Mouse (Mus musculus): ENCODE measurements around the gene Ache. TPM values are rescaled to one million over a fixed set of nuclear protein-coding genes. Genes with fewer than 3 reads are reported as not detected.

Ache gene
- polyA plus RNA-seq, 1 experiment from 2014 or later = 18.3 TPM

- Histone ChIP-seq H3K4me2 (replicated peaks) (peak overlapping the region; percentile 77), H3K27me3 (no peaks in the 10 kb centered on the region), H3K27ac (peak overlapping the region; percentile 29), H3K4me3 (peak overlapping the region; percentile 46), H3K9me3 (no peaks in the 10 kb centered on the region), H3K9ac (peak overlapping the region; percentile 68), H3K36me3 (no peaks in the 10 kb centered on the region), H3K4me1 (peaks cover 18% of the 10 kb centered on the region)
- WGBS = 5% methylated on average over 11 of the region's 11 CpGs
- peak; percentile 29 for ATAC-seq (ENCODE audit: low FRiP score, low read depth)
These were observed 51.5 kb downstream of the Ache start for GRCm38 (mm10) chr5:137338663-137339289.

- Histone ChIP-seq H3K4me2 (replicated peaks) (peak overlapping the region; percentile 77), H3K36me3 (no peaks in the 10 kb centered on the region), H3K27me3 (no peaks in the 10 kb centered on the region), H3K4me3 (peak overlapping the region; percentile 46), H3K27ac (peak overlapping the region; percentile 29; the same call in 1 of the 2 replicates), H3K4me1 (peaks cover 21% of the 10 kb centered on the region), H3K9ac (peak overlapping the region; percentile 68), H3K9me3 (no peaks in the 10 kb centered on the region)
- WGBS = 12% methylated on average over 22 of the region's 22 CpGs
- ATAC-seq (ENCODE audit: low FRiP score, low read depth) = 0 out of 2 replicates have a peak, but pooled peaks have one; percentile 18
These were observed 52.1 kb downstream of the Ache start for GRCm38 (mm10) chr5:137339290-137339979.

- H3K27ac ChIP-seq = no peak overlapping the region
- no peak overlapping the region; the same call in 1 of the 2 replicates for H3K4me2 ChIP-seq (replicated peaks)
- no peak overlapping the region for H3K9ac ChIP-seq
- no peaks in the 10 kb centered on the region for H3K36me3 ChIP-seq
- no peaks in the 10 kb centered on the region for H3K27me3 ChIP-seq
- no peak overlapping the region for H3K4me3 ChIP-seq
- peaks cover 28% of the 10 kb centered on the region for H3K4me1 ChIP-seq
- WGBS = 74% methylated on average over 6 of the region's 6 CpGs
- H3K9me3 ChIP-seq = no peaks in the 10 kb centered on the region
- ATAC-seq (ENCODE audit: low FRiP score, low read depth) = no peak
These were observed 52.9 kb downstream of the Ache start for GRCm38 (mm10) chr5:137340222-137340621.

- no peaks in the 10 kb centered on the region for H3K27me3 ChIP-seq
- no peaks in the 10 kb centered on the region for H3K9me3 ChIP-seq
- H3K4me3 ChIP-seq = no peak overlapping the region
- 77% methylated on average over 7 of the region's 7 CpGs for WGBS
- H3K36me3 ChIP-seq = no peaks in the 10 kb centered on the region
- ATAC-seq (ENCODE audit: low FRiP score, low read depth) = no peak
- no peak overlapping the region for H3K9ac ChIP-seq
- no peak overlapping the region for H3K4me2 ChIP-seq (replicated peaks)
- H3K27ac ChIP-seq = no peak overlapping the region
- H3K4me1 ChIP-seq = peaks cover 41% of the 10 kb centered on the region
These were observed 55.2 kb downstream of the Ache start for GRCm38 (mm10) chr5:137342407-137343012.

- H3K4me1 ChIP-seq = peaks cover 47% of the 10 kb centered on the region
- 89% methylated on average over 5 of the region's 5 CpGs for WGBS
- H3K4me3 ChIP-seq = no peak overlapping the region
- no peaks in the 10 kb centered on the region for H3K27me3 ChIP-seq
- no peak overlapping the region for H3K4me2 ChIP-seq (replicated peaks)
- no peaks in the 10 kb centered on the region for H3K36me3 ChIP-seq
- ATAC-seq (ENCODE audit: low FRiP score, low read depth) = no peak
- H3K9ac ChIP-seq = no peak overlapping the region
- H3K27ac ChIP-seq = no peak overlapping the region
- no peaks in the 10 kb centered on the region for H3K9me3 ChIP-seq
These were observed 56.1 kb downstream of the Ache start for GRCm38 (mm10) chr5:137343412-137343811.

- H3K4me2 ChIP-seq (replicated peaks) = no peak overlapping the region
- peaks cover 48% of the 10 kb centered on the region for H3K4me1 ChIP-seq
- no peaks in the 10 kb centered on the region for H3K9me3 ChIP-seq
- no peak for ATAC-seq (ENCODE audit: low FRiP score, low read depth)
- no peak overlapping the region for H3K27ac ChIP-seq
- H3K36me3 ChIP-seq = no peaks in the 10 kb centered on the region
- H3K9ac ChIP-seq = no peak overlapping the region
- H3K27me3 ChIP-seq = no peaks in the 10 kb centered on the region
- no peak overlapping the region for H3K4me3 ChIP-seq
These were observed 56.5 kb downstream of the Ache start for GRCm38 (mm10) chr5:137343869-137344268.

Small RNA genes within 50 kb of the gene (microRNA-seq; reads per million reads assigned to microRNA genes)
- gene Mir7036 = not detected
- gene Mir8116 = not detected

Other genes with a start within 250 kb of the Ache start
- 156 and 159 TPM in 2 replicates for gene Ap1s1, start 241.4 kb upstream of the Ache start, polyA plus RNA-seq (2015; fragmentation: Nextera tagmentation; extraction: Ambion mirVana)
- 0.28 and 0.83 TPM in 2 replicates for gene Serpine1, start 215.3 kb upstream of the Ache start, polyA plus RNA-seq (2015; fragmentation: Nextera tagmentation; extraction: Ambion mirVana)
- gene Trim56, start 171.3 kb upstream of the Ache start, polyA plus RNA-seq (2015; fragmentation: Nextera tagmentation; extraction: Ambion mirVana) = 6.9 and 7.5 TPM in 2 replicates
- not detected in 2 replicates for gene Muc3, start 138.2 kb upstream of the Ache start, polyA plus RNA-seq (2015; fragmentation: Nextera tagmentation; extraction: Ambion mirVana)
- 0.10 TPM in 1 of 2 replicates, not detected in the other for gene Muc3a, start 75.1 kb upstream of the Ache start, polyA plus RNA-seq (2015; fragmentation: Nextera tagmentation; extraction: Ambion mirVana)
- 8.4 and 9.6 TPM in 2 replicates for gene Ufsp1, start 7.1 kb downstream of the Ache start, polyA plus RNA-seq (2015; fragmentation: Nextera tagmentation; extraction: Ambion mirVana)
- gene Srrt, start 20.2 kb downstream of the Ache start, polyA plus RNA-seq (2015; fragmentation: Nextera tagmentation; extraction: Ambion mirVana) = 141 and 149 TPM in 2 replicates
- 104 and 107 TPM in 2 replicates for gene Trip6, start 26.9 kb downstream of the Ache start, polyA plus RNA-seq (2015; fragmentation: Nextera tagmentation; extraction: Ambion mirVana)
- 17.2 and 17.9 TPM in 2 replicates for gene Slc12a9, start 46.1 kb downstream of the Ache start, polyA plus RNA-seq (2015; fragmentation: Nextera tagmentation; extraction: Ambion mirVana)
- 76.5 and 82.3 TPM in 2 replicates for gene Ephb4, start 62.6 kb downstream of the Ache start, polyA plus RNA-seq (2015; fragmentation: Nextera tagmentation; extraction: Ambion mirVana)
- gene Zan, start 189.5 kb downstream of the Ache start, polyA plus RNA-seq (2015; fragmentation: Nextera tagmentation; extraction: Ambion mirVana) = 0.05 and 0.29 TPM in 2 replicates
- gene Pop7, start 215.0 kb downstream of the Ache start, polyA plus RNA-seq (2015; fragmentation: Nextera tagmentation; extraction: Ambion mirVana) = 48.4 and 54.0 TPM in 2 replicates
- 16.1 and 16.7 TPM in 2 replicates for gene Gigyf1, start 231.0 kb downstream of the Ache start, polyA plus RNA-seq (2015; fragmentation: Nextera tagmentation; extraction: Ambion mirVana)
- gene Epo, start 245.7 kb downstream of the Ache start, polyA plus RNA-seq (2015; fragmentation: Nextera tagmentation; extraction: Ambion mirVana) = 0.78 and 0.86 TPM in 2 replicates
- 343 and 352 TPM in 2 replicates for gene Gnb2, start 246.0 kb downstream of the Ache start, polyA plus RNA-seq (2015; fragmentation: Nextera tagmentation; extraction: Ambion mirVana)